Mouse (Mus musculus) ovary, postnatal 36 days (tissue): ENCODE data around the gene Scube3.
"Not testable (repeated sequence)": the region's sequence is repeated elsewhere in the genome, so short reads cannot be mapped to it uniquely, and the experiment has no call there.

Experiments used
- DNase-seq: peaks from one replicate; pipeline ENCODE4 v3.0.0; 2022; ENCODE audit warnings: low spot score, mixed read lengths

Gene Scube3

GRCm38 (mm10) chr17:28222463-28222862, 80.5 kb downstream of the Scube3 start:
- not testable (repeated sequence) for DNase-seq

GRCm38 (mm10) chr17:28223561-28224391, 81.8 kb downstream of the Scube3 start:
- DNase-seq = peak; percentile 87
